Mouse (Mus musculus) hindbrain, embryonic 14.5 days (tissue): ENCODE results near the gene Gm17606. TPM values are rescaled to one million over a fixed set of nuclear protein-coding genes. Genes with fewer than 3 reads are reported as not detected.
A peak's percentile ranks its signal among the peaks of the same experiment; 100 is the strongest.

ENCODE experiments used
- ATAC-seq: fragments of 200-750 bp; cut with Nextera tagmentation; 2 replicates; pipeline ENCODE4 v1.8.0; 2017; ENCODE audit warnings: moderate number of reproducible peaks, mild to moderate bottlenecking, moderate TSS enrichment, moderate library complexity; ENCODE audit not compliant: low FRiP score
- DNase-seq: peaks from one replicate; pipeline ENCODE4 v3.0.0-alpha.2; 2015; ENCODE audit warnings: low spot score
- H3K27ac ChIP-seq: fragments of 300-500 bp; sonication (generic); 2 replicates; pipeline ENCODE4 v1.5.1; 2014; ENCODE audit warnings: mild to moderate bottlenecking, moderate library complexity
- H3K27me3 ChIP-seq: fragments of 300-500 bp; sonication (generic); 2 replicates; pipeline ENCODE4 v1.6.1; 2014; ENCODE audit warnings: mild to moderate bottlenecking, low read length, mixed read lengths; ENCODE audit not compliant: control insufficient read depth, insufficient read depth
- H3K36me3 ChIP-seq: fragments of 300-500 bp; sonication (generic); replicated peaks from 2 replicates; pipeline ENCODE4 v1.6.1; 2014; ENCODE audit not compliant: control insufficient read depth, insufficient read depth
- H3K4me1 ChIP-seq: fragments of 300-500 bp; sonication (generic); replicated peaks from 2 replicates; pipeline ENCODE4 v1.6.1; 2014; ENCODE audit warnings: antibody characterized with exemption, low read length, mixed read lengths; ENCODE audit not compliant: control insufficient read depth, insufficient read depth
- H3K4me2 ChIP-seq: fragments of 300-500 bp; sonication (generic); replicated peaks from 2 replicates; pipeline ENCODE4 v1.6.1; 2014; ENCODE audit warnings: mild to moderate bottlenecking, moderate library complexity
- H3K4me3 ChIP-seq: fragments of 300-500 bp; sonication (generic); replicated peaks from 2 replicates; pipeline ENCODE4 v1.5.1; 2014; ENCODE audit warnings: mild to moderate bottlenecking, low read length
- H3K9ac ChIP-seq: fragments of 300-500 bp; sonication (generic); 2 replicates; pipeline ENCODE4 v1.6.1; 2014
- H3K9me3 ChIP-seq: fragments of 300-500 bp; sonication (generic); 2 replicates; pipeline ENCODE4 v1.6.1; 2016; ENCODE audit warnings: low read length; ENCODE audit not compliant: control insufficient read depth
- WGBS: fragments of 180-500 bp; shearing (Covaris S2); extraction: QIAGEN DNeasy Blood & Tissue Kit; methylation state at CpG from one replicate; pipeline ENCODE4 v1.1.7; 2014; 5-methylcytosine and 5-hydroxymethylcytosine counted together
- polyA plus RNA-seq: library from polyadenylated mRNA; unstranded; fragments of >200 nt; fragmentation: Nextera tagmentation; extraction: Ambion mirVana; gene quantifications from 2 replicates; pipeline ENCODE4 v1.2.1, GENCODE M21; 2014

Gene Gm17606
- polyA plus RNA-seq, 1 experiment from 2014 or later = not detected

- no peaks in the 10 kb centered on the region for H3K9me3 ChIP-seq
- no peak overlapping the region for H3K4me3 ChIP-seq
- H3K4me2 ChIP-seq = no peak overlapping the region
- H3K4me1 ChIP-seq = no peaks in the 10 kb centered on the region
- no peak for DNase-seq
- 89% methylated on average over 2 of the region's 2 CpGs for WGBS
- H3K27me3 ChIP-seq = no peaks in the 10 kb centered on the region
- H3K27ac ChIP-seq = no peak overlapping the region
- no peak overlapping the region for H3K9ac ChIP-seq
- H3K36me3 ChIP-seq = peaks cover 76% of the 10 kb centered on the region
- ATAC-seq = no peak
Observed at GRCm38 (mm10) chr14:54674317-54674716, 33.6 kb downstream of the Gm17606 start.

GRCm38 (mm10) chr14:54676290-54676689 is 35.5 kb downstream of the Gm17606 start:
- Histone ChIP-seq H3K4me3 (no peak overlapping the region), H3K27ac (no peak overlapping the region), H3K36me3 (peaks cover 87% of the 10 kb centered on the region), H3K27me3 (no peaks in the 10 kb centered on the region), H3K4me1 (no peaks in the 10 kb centered on the region), H3K9ac (no peak overlapping the region), H3K9me3 (no peaks in the 10 kb centered on the region), H3K4me2 (no peak overlapping the region)
- ATAC-seq (no peak), DNase-seq (no peak)
- 90% methylated on average over 5 of the region's 5 CpGs for WGBS

- no peaks in the 10 kb centered on the region for H3K4me1 ChIP-seq
- H3K4me3 ChIP-seq = no peak overlapping the region
- H3K27ac ChIP-seq = no peak overlapping the region
- H3K9ac ChIP-seq = no peak overlapping the region
- ATAC-seq (no peak), DNase-seq (no peak)
- peaks cover 83% of the 10 kb centered on the region for H3K36me3 ChIP-seq
- WGBS = 85% methylated on average over 16 of the region's 16 CpGs
- H3K9me3 ChIP-seq = no peaks in the 10 kb centered on the region
- H3K27me3 ChIP-seq = no peaks in the 10 kb centered on the region
- no peak overlapping the region for H3K4me2 ChIP-seq
Observed at GRCm38 (mm10) chr14:54678657-54679304, 38.0 kb downstream of the Gm17606 start.

GRCm38 (mm10) chr14:54682396-54682795 is 41.6 kb downstream of the Gm17606 start:
- H3K9ac ChIP-seq = no peak overlapping the region
- no peaks in the 10 kb centered on the region for H3K27me3 ChIP-seq
- H3K4me2 ChIP-seq = no peak overlapping the region
- H3K4me3 ChIP-seq = no peak overlapping the region
- WGBS = 90% methylated on average over 3 of the region's 3 CpGs
- DNase-seq = no peak
- peaks cover 13% of the 10 kb centered on the region for H3K4me1 ChIP-seq
- no peaks in the 10 kb centered on the region for H3K9me3 ChIP-seq
- H3K27ac ChIP-seq = no peak overlapping the region
- peaks cover 54% of the 10 kb centered on the region for H3K36me3 ChIP-seq
- no peak for ATAC-seq

GRCm38 (mm10) chr14:54685471-54685870 is 44.7 kb downstream of the Gm17606 start:
- Histone ChIP-seq H3K4me2 (peak overlapping the region; percentile 89), H3K9ac (peak overlapping the region; percentile 88), H3K9me3 (no peaks in the 10 kb centered on the region), H3K4me3 (peak overlapping the region; percentile 85), H3K4me1 (peaks cover 22% of the 10 kb centered on the region), H3K27ac (peak overlapping the region; percentile 97), H3K36me3 (peaks cover 45% of the 10 kb centered on the region), H3K27me3 (no peaks in the 10 kb centered on the region)
- 15% methylated on average over 8 of the region's 8 CpGs for WGBS
- no peak for DNase-seq
- no peak for ATAC-seq

GRCm38 (mm10) chr14:54686063-54686521 is 45.3 kb downstream of the Gm17606 start, which contains the start of gene 1700123O20Rik:
Gene 1700123O20Rik, plus strand, starts transcription at chr14:54686216.
- ATAC-seq = peak; percentile 79
- H3K27me3 ChIP-seq = no peaks in the 10 kb centered on the region
- WGBS = under 1% methylated on average over 41 of the region's 41 CpGs

GRCm38 (mm10) chr14:54686522-54687143 is 45.9 kb downstream of the Gm17606 start, which contains the start of gene Acin1:
Gene Acin1, minus strand, starts transcription at chr14:54686931.
- DNase-seq (peak; percentile 100), ATAC-seq (peak; percentile 98)
- H3K9me3 ChIP-seq = no peaks in the 10 kb centered on the region
- no peaks in the 10 kb centered on the region for H3K27me3 ChIP-seq
- H3K27ac ChIP-seq = peak within 1 kb of the TSS; percentile 97
- H3K4me3 ChIP-seq = peak within 1 kb of the TSS; percentile 85
- WGBS = under 1% methylated on average over 44 of the region's 44 CpGs
- peak within 1 kb of the TSS; percentile 88 for H3K9ac ChIP-seq
- H3K4me1 ChIP-seq = peaks cover 22% of the 10 kb centered on the region
- H3K4me2 ChIP-seq = peak within 1 kb of the TSS; percentile 89
- peaks cover 44% of the 10 kb centered on the region for H3K36me3 ChIP-seq

More at GRCm38 (mm10) chr14:54686063-54686521, 45.3 kb downstream of the Gm17606 start, which contains the start of gene 1700123O20Rik:
- peak within 1 kb of the TSS; percentile 97 for H3K27ac ChIP-seq
- H3K9ac ChIP-seq = peak within 1 kb of the TSS; percentile 88
- H3K4me1 ChIP-seq = peaks cover 22% of the 10 kb centered on the region
- peak within 1 kb of the TSS; percentile 89 for H3K4me2 ChIP-seq
- no peaks in the 10 kb centered on the region for H3K9me3 ChIP-seq
- peaks cover 47% of the 10 kb centered on the region for H3K36me3 ChIP-seq
- peak within 1 kb of the TSS; percentile 85 for H3K4me3 ChIP-seq
- peak; percentile 79 for DNase-seq

GRCm38 (mm10) chr14:54687251-54687650 is 46.5 kb downstream of the Gm17606 start:
- H3K27me3 ChIP-seq = no peaks in the 10 kb centered on the region
- no peak for DNase-seq
- no peak for ATAC-seq
- H3K9me3 ChIP-seq = no peaks in the 10 kb centered on the region
- H3K9ac ChIP-seq = peak overlapping the region; percentile 67
- peak overlapping the region; percentile 40 for H3K27ac ChIP-seq
- peak overlapping the region; percentile 70 for H3K4me2 ChIP-seq
- H3K4me3 ChIP-seq = peak overlapping the region; percentile 85
- H3K4me1 ChIP-seq = peaks cover 22% of the 10 kb centered on the region
- H3K36me3 ChIP-seq = peaks cover 41% of the 10 kb centered on the region
- WGBS = 10% methylated on average over 8 of the region's 8 CpGs

- Histone ChIP-seq H3K27me3 (no peaks in the 10 kb centered on the region), H3K9ac (no peak overlapping the region), H3K36me3 (peaks cover 26% of the 10 kb centered on the region), H3K4me2 (no peak overlapping the region), H3K9me3 (no peaks in the 10 kb centered on the region), H3K4me3 (no peak overlapping the region), H3K4me1 (no peaks in the 10 kb centered on the region), H3K27ac (no peak overlapping the region)
- no peak for ATAC-seq
- WGBS = 88% methylated on average over 6 of the region's 6 CpGs
- no peak for DNase-seq
Observed at GRCm38 (mm10) chr14:54695042-54695441, 54.3 kb downstream of the Gm17606 start.
